Mouse (Mus musculus) CH12.LX (cell line): ENCODE measurements around the gene Srgap1. TPM values are rescaled to one million over a fixed set of nuclear protein-coding genes. Genes with fewer than 3 reads are reported as not detected.

ENCODE experiments used
- DNase-seq: peaks from one replicate; pipeline ENCODE4 v3.0.0-alpha.2; 2013; ENCODE audit errors: extremely low read depth
- H3K27ac ChIP-seq: 2 replicates; pipeline ENCODE4 v1.5.1; 2012; ENCODE audit warnings: low read depth, mild to moderate bottlenecking, control low read depth, moderate library complexity; ENCODE audit not compliant: insufficient read depth
- H3K27me3 ChIP-seq: replicated peaks from 2 replicates; pipeline ENCODE3; 2012; ENCODE audit warnings: inconsistent platforms
- H3K36me3 ChIP-seq, 2 experiments: replicated peaks in 1 of 2; 2 replicates each; pipeline versions ENCODE3 to v1.6.1; 2012; ENCODE audit warnings: inconsistent platforms in 1 of 2, low read length in 1 of 2, mild to moderate bottlenecking in 1 of 2, mixed read lengths in 1 of 2, moderate library complexity in 1 of 2; ENCODE audit not compliant: control insufficient read depth in 1 of 2, insufficient read depth in 1 of 2
- H3K4me1 ChIP-seq, 2 experiments: 2 replicates each; pipeline ENCODE4 v1.6.1; 2012; ENCODE audit warnings: inconsistent platforms in 1 of 2, moderate library complexity in 1 of 2; ENCODE audit not compliant: insufficient read depth in 2 of 2, control insufficient read depth in 1 of 2
- H3K4me2 ChIP-seq: 2 replicates; pipeline ENCODE4 v1.6.1; 2012; ENCODE audit warnings: low read depth, mild to moderate bottlenecking, control low read depth; ENCODE audit not compliant: poor library complexity, insufficient read depth, severe bottlenecking
- H3K4me3 ChIP-seq, 3 experiments: fragments of 150-350 bp in 1 of 3; sonication (generic) in 1 of 3; replicated peaks in 1 of 3; 2 replicates each; pipeline versions ENCODE3 to v1.5.1; 2011 to 2012; ENCODE audit warnings: low read depth in 2 of 3, low read length in 2 of 3, mild to moderate bottlenecking in 2 of 3, moderate library complexity in 2 of 3, control low read depth in 1 of 3, improper control_type of control experiment in 1 of 3, inconsistent platforms in 1 of 3, mixed read lengths in 1 of 3; ENCODE audit not compliant: poor library complexity in 1 of 3
- H3K79me2 ChIP-seq: replicated peaks from 2 replicates; pipeline ENCODE4 v1.6.1; 2012; ENCODE audit warnings: mild to moderate bottlenecking, moderate library complexity; ENCODE audit not compliant: control insufficient read depth, poor library complexity, insufficient read depth, severe bottlenecking; ENCODE audit errors: extremely low read depth
- H3K9ac ChIP-seq: 2 replicates; pipeline ENCODE4 v1.6.1; 2012; ENCODE audit warnings: low read depth, mild to moderate bottlenecking, control low read depth, moderate library complexity; ENCODE audit not compliant: insufficient read depth
- H3K9me3 ChIP-seq: replicated peaks from 2 replicates; pipeline ENCODE3; 2012; ENCODE audit warnings: low read length, inconsistent platforms, mixed read lengths
- BHLHE40 ChIP-seq: IDR thresholded peaks from 2 replicates; pipeline ENCODE4 v1.6.1; 2011; ENCODE audit warnings: mild to moderate bottlenecking, low read depth, low read length, improper control_type of control experiment
- CTCF ChIP-seq, 2 experiments: IDR thresholded peaks in 1 of 2; conservative IDR thresholded peaks in 1 of 2; 2 replicates each; pipeline ENCODE4 v1.5.1; 2011 to 2012; ENCODE audit warnings: low read depth in 2 of 2, low read length in 2 of 2, improper control_type of control experiment in 1 of 2, inconsistent platforms in 1 of 2, mild to moderate bottlenecking in 1 of 2, moderate library complexity in 1 of 2
- GABPA ChIP-seq: IDR thresholded peaks from 2 replicates; pipeline ENCODE4 v1.6.1; 2012; ENCODE audit warnings: low read depth, low read length, improper control_type of control experiment, inconsistent platforms; ENCODE audit not compliant: insufficient replicate concordance
- HCFC1 ChIP-seq: IDR thresholded peaks from 2 replicates; pipeline ENCODE4 v1.6.1; 2012; ENCODE audit warnings: low read depth, mild to moderate bottlenecking, inconsistent platforms, low read length, improper control_type of control experiment
- JUN ChIP-seq: IDR thresholded peaks from 2 replicates; pipeline ENCODE4 v1.6.1; 2011; ENCODE audit warnings: low read depth, mild to moderate bottlenecking, low read length, improper control_type of control experiment, moderate library complexity; ENCODE audit not compliant: insufficient read depth
- JUND ChIP-seq: conservative IDR thresholded peaks from 2 replicates; pipeline ENCODE4 v1.6.1; 2011; ENCODE audit warnings: low read depth, low read length, improper control_type of control experiment
- KAT2A ChIP-seq: IDR thresholded peaks from 2 replicates; pipeline ENCODE4 v1.6.1; 2012; ENCODE audit warnings: low read length, improper control_type of control experiment, inconsistent platforms; ENCODE audit not compliant: insufficient replicate concordance
- MAX ChIP-seq: IDR thresholded peaks from 2 replicates; pipeline ENCODE4 v1.6.1; 2011; ENCODE audit warnings: low read length, improper control_type of control experiment
- MAZ ChIP-seq: IDR thresholded peaks from 2 replicates; pipeline ENCODE4 v1.6.1; 2012; ENCODE audit warnings: low read depth, mild to moderate bottlenecking, inconsistent platforms, low read length, improper control_type of control experiment, moderate library complexity
- MXI1 ChIP-seq: IDR thresholded peaks from 2 replicates; pipeline ENCODE4 v1.6.1; 2011; ENCODE audit warnings: mild to moderate bottlenecking, low read depth, low read length, improper control_type of control experiment
- MYC ChIP-seq: IDR thresholded peaks from 2 replicates; pipeline ENCODE4 v1.6.1; 2011; ENCODE audit warnings: low read depth, mild to moderate bottlenecking, improper control_type of control experiment, low read length
- NELFE ChIP-seq: IDR thresholded peaks from 2 replicates; pipeline ENCODE4 v1.6.1; 2011; ENCODE audit warnings: low read depth, low read length, improper control_type of control experiment
- PAX5 ChIP-seq: IDR thresholded peaks from 2 replicates; pipeline ENCODE4 v1.6.1; 2012; ENCODE audit warnings: low read length, inconsistent platforms, mixed read lengths
- POLR2A ChIP-seq: IDR thresholded peaks from 2 replicates; pipeline ENCODE4 v1.6.1; 2011; ENCODE audit warnings: low read depth, mild to moderate bottlenecking, improper control_type of control experiment, low read length
- POLR2AphosphoS2 ChIP-seq: IDR thresholded peaks from 2 replicates; pipeline ENCODE4 v1.6.1; 2011; ENCODE audit warnings: low read depth, low read length, improper control_type of control experiment
- RAD21 ChIP-seq: IDR thresholded peaks from 2 replicates; pipeline ENCODE4 v1.6.1; 2011; ENCODE audit warnings: low read depth, mild to moderate bottlenecking, low read length, improper control_type of control experiment, moderate library complexity
- RCOR1 ChIP-seq: conservative IDR thresholded peaks from 2 replicates; pipeline ENCODE4 v1.6.1; 2012; ENCODE audit warnings: low read depth, mild to moderate bottlenecking, inconsistent platforms, low read length, improper control_type of control experiment
- SIN3A ChIP-seq: IDR thresholded peaks from 2 replicates; pipeline ENCODE4 v1.6.1; 2012; ENCODE audit warnings: low read length, improper control_type of control experiment, inconsistent platforms
- TCF12 ChIP-seq: IDR thresholded peaks from 2 replicates; pipeline ENCODE4 v1.6.1; 2014; ENCODE audit warnings: low read depth, mild to moderate bottlenecking, inconsistent platforms, low read length, improper control_type of control experiment
- USF1 ChIP-seq: IDR thresholded peaks from 2 replicates; pipeline ENCODE4 v1.6.1; 2014; ENCODE audit warnings: low read depth, mild to moderate bottlenecking, inconsistent platforms, low read length, improper control_type of control experiment
- USF2 ChIP-seq: conservative IDR thresholded peaks from 2 replicates; pipeline ENCODE4 v1.6.1; 2011; ENCODE audit warnings: low read depth, low read length, improper control_type of control experiment
- ZC3H11A ChIP-seq: IDR thresholded peaks from 2 replicates; pipeline ENCODE4 v1.6.1; 2012; ENCODE audit warnings: low read depth, mild to moderate bottlenecking, inconsistent platforms, low read length, improper control_type of control experiment
- ZMIZ1 ChIP-seq: IDR thresholded peaks from 2 replicates; pipeline ENCODE4 v1.6.1; 2012; ENCODE audit warnings: low read depth, mild to moderate bottlenecking, inconsistent platforms, low read length, improper control_type of control experiment
- ZNF384 ChIP-seq: IDR thresholded peaks from 2 replicates; pipeline ENCODE4 v1.6.1; 2012; ENCODE audit warnings: low read depth, low read length, improper control_type of control experiment, inconsistent platforms
- dilution Hi-C: fragments of 300-500 bp; cut with MboI; formaldehyde crosslinking; loops from 2 replicates; pipeline ENCODE4 v1.14.3; 2020; ENCODE audit warnings: low sequenced_read_pairs; ENCODE audit not compliant: extremely low pct_unique_long_range_greater_than_20kb, extremely low pct_ligation_motif_present
- in situ Hi-C: fragments of 300-500 bp; cut with MboI; formaldehyde crosslinking; loops from 3 replicates; pipeline ENCODE4 v1.14.3; 2019; ENCODE audit warnings: low sequenced_read_pairs, low pct_ligation_motif_present, low pct_unique_long_range_greater_than_20kb, mixed read lengths
- polyA plus RNA-seq: library from polyadenylated mRNA; unstranded; fragments of >175 nt; gene quantifications from 2 replicates; pipeline ENCODE4 v1.2.1, GENCODE M21; 2012; ENCODE audit warnings: low read depth; ENCODE audit not compliant: insufficient read length
- total RNA-seq, 2 experiments: library from RNA; depleted of rRNA; stranded (reverse); fragments of 300-350 nt in 1 of 2; fragments of >200 nt in 1 of 2; gene quantifications; 2 replicates each; pipeline ENCODE4 v1.2.3; 2012 to 2014

The Srgap1 gene
- total and polyA plus RNA-seq, 3 experiments: not detected

GRCm38 (mm10) chr10:121891390-121892067, 155.6 kb downstream of the Srgap1 start:
- Histone ChIP-seq H3K79me2 (no peaks in the 10 kb centered on the region), H3K4me1 (peaks cover 0 to 7% of the 10 kb centered on the region in 2 experiments; a peak in 2 of 4 replicates), H3K27me3 (no peaks in the 10 kb centered on the region), H3K9ac (no peak overlapping the region), H3K36me3 (no peaks in the 10 kb centered on the region), H3K9me3 (no peaks in the 10 kb centered on the region), H3K27ac (no peak overlapping the region), H3K4me3 (no peak overlapping the region), H3K4me2 (no peak overlapping the region)
- in situ Hi-C loops (no loop called here), dilution Hi-C loops (no loop called here)
- no peak for DNase-seq
- TF ChIP-seq NELFE (no peak), MXI1 (no peak), MAX (no peak), JUN (no peak), USF2 (no peak), ZC3H11A (no peak), RCOR1 (no peak), ZNF384 (no peak), JUND (no peak), USF1 (no peak), POLR2AphosphoS2 (no peak), MYC (no peak), ZMIZ1 (no peak), GABPA (no peak), RAD21 (no peak), PAX5 (no peak), KAT2A (no peak), TCF12 (no peak), CTCF (conservative IDR thresholded peaks at IDR 0.05 in 1 of 2, IDR thresholded peaks at IDR 0.05 in 1 of 2; ENCODE audit: low read depth in 2 of 2, low read length in 2 of 2) (no peak), SIN3A (no peak)

GRCm38 (mm10) chr10:121890061-121890460, 157.1 kb downstream of the Srgap1 start:
- no peak overlapping the region for H3K4me2 ChIP-seq
- in situ Hi-C loops (no loop called here), dilution Hi-C loops (no loop called here)
- H3K36me3 ChIP-seq: no peaks in the 10 kb centered on the region
- H3K4me3 ChIP-seq: no peak overlapping the region
- H3K9me3 ChIP-seq: no peaks in the 10 kb centered on the region
- no peak overlapping the region for H3K27ac ChIP-seq
- H3K27me3 ChIP-seq: no peaks in the 10 kb centered on the region
- no peak for DNase-seq
- H3K9ac ChIP-seq: no peak overlapping the region
- H3K79me2 ChIP-seq: no peaks in the 10 kb centered on the region
- TF ChIP-seq HCFC1 (no peak), ZNF384 (no peak), MAX (no peak), POLR2A (no peak), MAZ (no peak), RCOR1 (no peak), GABPA (no peak), MXI1 (no peak), BHLHE40 (no peak)
- H3K4me1 ChIP-seq: peaks cover 0 to 12% of the 10 kb centered on the region in 2 experiments; a peak in 2 of 4 replicates
